Mouse (Mus musculus) MEL (cell line): ENCODE measurements around the gene Cbl. TPM values are rescaled to one million over a fixed set of nuclear protein-coding genes. Genes with fewer than 3 reads are reported as not detected.

Experiments used
- DNase-seq: peaks from one replicate; pipeline ENCODE4 v3.0.0; 2011; ENCODE audit warnings: low read depth, low spot score
- H3K27ac ChIP-seq: 2 replicates; pipeline ENCODE4 v1.5.1; 2012; ENCODE audit warnings: low read depth, mild to moderate bottlenecking, control low read depth, low read length, moderate library complexity; ENCODE audit not compliant: control insufficient read depth
- H3K27me3 ChIP-seq, 2 experiments: fragments of 150-350 bp in 1 of 2; sonication (generic) in 1 of 2; 2 replicates each; pipeline ENCODE4 v1.6.1; 2012; ENCODE audit warnings: low read length in 2 of 2, mild to moderate bottlenecking in 2 of 2, improper control_type of control experiment in 1 of 2, moderate library complexity in 1 of 2; ENCODE audit not compliant: insufficient read depth in 2 of 2, control insufficient read depth in 1 of 2
- H3K36me3 ChIP-seq, 2 experiments: 2 replicates each; pipeline ENCODE4 v1.6.1; 2012 to 2014; ENCODE audit warnings: low read length in 2 of 2, improper control_type of control experiment in 1 of 2, inconsistent platforms in 1 of 2, mild to moderate bottlenecking in 1 of 2; ENCODE audit not compliant: insufficient read depth in 2 of 2, control insufficient read depth in 1 of 2
- H3K4me1 ChIP-seq, 2 experiments: fragments of 150-350 bp in 1 of 2; sonication (generic) in 1 of 2; 2 replicates each; pipeline ENCODE4 v1.6.1; 2012; ENCODE audit warnings: low read length in 2 of 2, improper control_type of control experiment in 1 of 2, mild to moderate bottlenecking in 1 of 2; ENCODE audit not compliant: insufficient read depth in 2 of 2, control insufficient read depth in 1 of 2
- H3K4me3 ChIP-seq, 2 experiments: fragments of 150-350 bp in 1 of 2; sonication (generic) in 1 of 2; 2 replicates each; pipeline ENCODE4 v1.5.1; 2012; ENCODE audit warnings: low read depth in 2 of 2, low read length in 2 of 2, mild to moderate bottlenecking in 2 of 2, moderate library complexity in 2 of 2, control low read depth in 1 of 2, improper control_type of control experiment in 1 of 2; ENCODE audit not compliant: control insufficient read depth in 1 of 2, insufficient read depth in 1 of 2
- H3K79me2 ChIP-seq: 2 replicates; pipeline ENCODE4 v1.6.1; 2012; ENCODE audit warnings: mild to moderate bottlenecking, low read length, moderate library complexity; ENCODE audit not compliant: control insufficient read depth, poor library complexity, insufficient read depth
- H3K9ac ChIP-seq: 2 replicates; pipeline ENCODE4 v1.6.1; 2012; ENCODE audit warnings: low read depth, mild to moderate bottlenecking, control low read depth, low read length, moderate library complexity; ENCODE audit not compliant: control insufficient read depth, poor library complexity, severe bottlenecking
- H3K9me3 ChIP-seq: fragments of 150-350 bp; sonication (generic); replicated peaks from 2 replicates; pipeline ENCODE4 v1.6.1; 2012; ENCODE audit warnings: mild to moderate bottlenecking, low read length, improper control_type of control experiment, moderate library complexity; ENCODE audit not compliant: insufficient read depth
- BHLHE40 ChIP-seq: IDR thresholded peaks from 2 replicates; pipeline ENCODE4 v1.6.1; 2012; ENCODE audit warnings: low read depth, mild to moderate bottlenecking, inconsistent platforms, low read length, improper control_type of control experiment, borderline replicate concordance
- CHD1 ChIP-seq: IDR thresholded peaks from 2 replicates; pipeline ENCODE4 v1.6.1; 2012; ENCODE audit warnings: low read depth, mild to moderate bottlenecking, inconsistent platforms, low read length, improper control_type of control experiment
- CHD2 ChIP-seq: IDR thresholded peaks from 2 replicates; pipeline ENCODE4 v1.6.1; 2011; ENCODE audit warnings: low read length, improper control_type of control experiment
- CTCF ChIP-seq, 3 experiments: IDR thresholded peaks in 2 of 3; conservative IDR thresholded peaks in 1 of 3; 2 replicates each; pipeline ENCODE4 v1.5.1; 2011 to 2012; ENCODE audit warnings: low read length in 3 of 3, low read depth in 2 of 3, mild to moderate bottlenecking in 2 of 3, improper control_type of control experiment in 1 of 3, inconsistent platforms in 1 of 3, mixed read lengths in 1 of 3, moderate library complexity in 1 of 3; ENCODE audit not compliant: control insufficient read depth in 1 of 3, insufficient read depth in 1 of 3, poor library complexity in 1 of 3, severe bottlenecking in 1 of 3
- E2F4 ChIP-seq: IDR thresholded peaks from 2 replicates; pipeline ENCODE4 v1.6.1; 2011; ENCODE audit warnings: low read depth, low read length, improper control_type of control experiment, borderline replicate concordance
- ELF1 ChIP-seq: IDR thresholded peaks from 2 replicates; pipeline ENCODE4 v1.6.1; 2014; ENCODE audit warnings: low read depth, mild to moderate bottlenecking, inconsistent platforms, low read length, improper control_type of control experiment, moderate library complexity
- EP300 ChIP-seq, 2 experiments: IDR thresholded peaks; 2 replicates each; pipeline ENCODE4 v1.6.1; 2011; ENCODE audit warnings: improper control_type of control experiment in 2 of 2, low read length in 2 of 2, low read depth in 1 of 2, mild to moderate bottlenecking in 1 of 2
- ETS1 ChIP-seq: IDR thresholded peaks from 2 replicates; pipeline ENCODE4 v1.6.1; 2012; ENCODE audit warnings: low read depth, mild to moderate bottlenecking, inconsistent platforms, low read length, improper control_type of control experiment, moderate library complexity
- GABPA ChIP-seq: IDR thresholded peaks from 2 replicates; pipeline ENCODE4 v1.6.1; 2012; ENCODE audit warnings: low read depth, mild to moderate bottlenecking, inconsistent platforms, low read length, improper control_type of control experiment, moderate library complexity
- GATA1 ChIP-seq: IDR thresholded peaks from 2 replicates; pipeline ENCODE4 v1.6.1; 2011; ENCODE audit warnings: low read depth, low read length, improper control_type of control experiment
- JUND ChIP-seq: IDR thresholded peaks from 2 replicates; pipeline ENCODE4 v1.6.1; 2011; ENCODE audit warnings: low read depth, mild to moderate bottlenecking, improper control_type of control experiment, low read length
- MAFK ChIP-seq: IDR thresholded peaks from 2 replicates; pipeline ENCODE4 v1.6.1; 2011; ENCODE audit warnings: low read depth, mild to moderate bottlenecking, low read length, improper control_type of control experiment, borderline replicate concordance
- MAX ChIP-seq: IDR thresholded peaks from 2 replicates; pipeline ENCODE4 v1.6.1; 2011; ENCODE audit warnings: low read length, improper control_type of control experiment
- MAZ ChIP-seq: IDR thresholded peaks from 2 replicates; pipeline ENCODE4 v1.6.1; 2012; ENCODE audit warnings: low read depth, mild to moderate bottlenecking, inconsistent platforms, low read length, improper control_type of control experiment
- MEF2A ChIP-seq: IDR thresholded peaks from 2 replicates; pipeline ENCODE4 v1.6.1; 2014; ENCODE audit warnings: low read depth, mild to moderate bottlenecking, inconsistent platforms, low read length, improper control_type of control experiment; ENCODE audit not compliant: poor library complexity, insufficient replicate concordance, severe bottlenecking; ENCODE audit errors: extremely low read depth
- MXI1 ChIP-seq: IDR thresholded peaks from 2 replicates; pipeline ENCODE4 v1.6.1; 2011; ENCODE audit warnings: mild to moderate bottlenecking, low read depth, low read length, improper control_type of control experiment
- MYB ChIP-seq: IDR thresholded peaks from 2 replicates; pipeline ENCODE4 v1.6.1; 2011; ENCODE audit warnings: mild to moderate bottlenecking, low read depth, low read length, improper control_type of control experiment
- MYC ChIP-seq: IDR thresholded peaks from 2 replicates; pipeline ENCODE4 v1.6.1; 2011; ENCODE audit warnings: low read depth, mild to moderate bottlenecking, low read length, improper control_type of control experiment, moderate library complexity
- NRF1 ChIP-seq: IDR thresholded peaks from 2 replicates; pipeline ENCODE4 v1.6.1; 2014; ENCODE audit warnings: low read depth, mild to moderate bottlenecking, inconsistent platforms, low read length, improper control_type of control experiment, moderate library complexity; ENCODE audit not compliant: poor library complexity, insufficient read depth, severe bottlenecking
- POLR2A ChIP-seq, 2 experiments: IDR thresholded peaks; 2 replicates each; pipeline ENCODE4 v1.6.1; 2011 to 2012; ENCODE audit warnings: low read length in 2 of 2, mild to moderate bottlenecking in 2 of 2, control low read depth in 1 of 2, improper control_type of control experiment in 1 of 2, low read depth in 1 of 2, moderate library complexity in 1 of 2; ENCODE audit not compliant: control insufficient read depth in 1 of 2, insufficient read depth in 1 of 2, poor library complexity in 1 of 2
- POLR2AphosphoS5 ChIP-seq: IDR thresholded peaks from 2 replicates; pipeline ENCODE4 v1.6.1; 2012; ENCODE audit warnings: low read depth, borderline replicate concordance, mild to moderate bottlenecking, inconsistent platforms, low read length, moderate library complexity, mixed read lengths
- RAD21 ChIP-seq: IDR thresholded peaks from 2 replicates; pipeline ENCODE4 v1.6.1; 2011; ENCODE audit warnings: mild to moderate bottlenecking, low read depth, low read length, improper control_type of control experiment
- RCOR1 ChIP-seq: IDR thresholded peaks from 2 replicates; pipeline ENCODE4 v1.6.1; 2012; ENCODE audit warnings: low read depth, mild to moderate bottlenecking, inconsistent platforms, low read length, improper control_type of control experiment
- SIN3A ChIP-seq: IDR thresholded peaks from 2 replicates; pipeline ENCODE4 v1.6.1; 2012; ENCODE audit warnings: low read length, improper control_type of control experiment, inconsistent platforms
- SMC3 ChIP-seq: IDR thresholded peaks from 2 replicates; pipeline ENCODE4 v1.6.1; 2011; ENCODE audit warnings: low read depth, low read length, improper control_type of control experiment
- TAL1 ChIP-seq: IDR thresholded peaks from 2 replicates; pipeline ENCODE4 v1.6.1; 2012; ENCODE audit warnings: mild to moderate bottlenecking, inconsistent platforms, low read length, moderate library complexity, mixed read lengths
- TBP ChIP-seq: IDR thresholded peaks from 2 replicates; pipeline ENCODE4 v1.8.0; 2011; ENCODE audit warnings: low read depth, low read length, improper control_type of control experiment
- TCF12 ChIP-seq: IDR thresholded peaks from 2 replicates; pipeline ENCODE4 v1.6.1; 2014; ENCODE audit warnings: low read depth, mild to moderate bottlenecking, inconsistent platforms, low read length, improper control_type of control experiment, moderate library complexity
- UBTF ChIP-seq: IDR thresholded peaks from 2 replicates; pipeline ENCODE4 v1.6.1; 2012; ENCODE audit warnings: low read depth, mild to moderate bottlenecking, inconsistent platforms, low read length, improper control_type of control experiment, moderate library complexity, borderline replicate concordance; ENCODE audit not compliant: insufficient read depth
- USF2 ChIP-seq, 2 experiments: IDR thresholded peaks; 2 replicates each; pipeline ENCODE4 v1.6.1; 2011 to 2012; ENCODE audit warnings: improper control_type of control experiment in 2 of 2, low read length in 2 of 2, borderline replicate concordance in 1 of 2, inconsistent platforms in 1 of 2, low read depth in 1 of 2, mild to moderate bottlenecking in 1 of 2; ENCODE audit not compliant: insufficient read depth in 1 of 2
- ZC3H11A ChIP-seq: IDR thresholded peaks from 2 replicates; pipeline ENCODE4 v1.6.1; 2012; ENCODE audit warnings: low read depth, mild to moderate bottlenecking, inconsistent platforms, low read length, improper control_type of control experiment
- ZKSCAN1 ChIP-seq: IDR thresholded peaks from 2 replicates; pipeline ENCODE4 v1.6.1; 2012; ENCODE audit warnings: low read depth, mild to moderate bottlenecking, inconsistent platforms, low read length, improper control_type of control experiment, moderate library complexity
- ZMIZ1 ChIP-seq: IDR thresholded peaks from 2 replicates; pipeline ENCODE4 v1.6.1; 2012; ENCODE audit warnings: low read depth, mild to moderate bottlenecking, inconsistent platforms, low read length, improper control_type of control experiment, moderate library complexity
- ZNF384 ChIP-seq: IDR thresholded peaks from 2 replicates; pipeline ENCODE4 v1.6.1; 2012; ENCODE audit warnings: low read depth, mild to moderate bottlenecking, inconsistent platforms, low read length, improper control_type of control experiment
- polyA plus RNA-seq, 2 experiments: library from polyadenylated mRNA; stranded (reverse) in 1 of 2; unstranded in 1 of 2; fragments of >175 nt in 1 of 2; fragments of >200 nt in 1 of 2; gene quantifications; 2 replicates each; pipeline versions ENCODE4 v1.2.1 to v1.2.4; 2012; ENCODE audit warnings: low replicate concordance in 2 of 2, low read depth in 1 of 2; ENCODE audit not compliant: insufficient read length in 2 of 2, insufficient read depth in 1 of 2, missing spikeins in 1 of 2
- total RNA-seq: library from RNA; depleted of rRNA; stranded (reverse); fragments of 300-350 nt; gene quantifications from 2 replicates; pipeline ENCODE4 v1.2.3, GENCODE M21; 2012

Gene Cbl
- total and polyA plus RNA-seq, 3 experiments: 9.1 to 41.1 (median 36.8) TPM

DNA sequence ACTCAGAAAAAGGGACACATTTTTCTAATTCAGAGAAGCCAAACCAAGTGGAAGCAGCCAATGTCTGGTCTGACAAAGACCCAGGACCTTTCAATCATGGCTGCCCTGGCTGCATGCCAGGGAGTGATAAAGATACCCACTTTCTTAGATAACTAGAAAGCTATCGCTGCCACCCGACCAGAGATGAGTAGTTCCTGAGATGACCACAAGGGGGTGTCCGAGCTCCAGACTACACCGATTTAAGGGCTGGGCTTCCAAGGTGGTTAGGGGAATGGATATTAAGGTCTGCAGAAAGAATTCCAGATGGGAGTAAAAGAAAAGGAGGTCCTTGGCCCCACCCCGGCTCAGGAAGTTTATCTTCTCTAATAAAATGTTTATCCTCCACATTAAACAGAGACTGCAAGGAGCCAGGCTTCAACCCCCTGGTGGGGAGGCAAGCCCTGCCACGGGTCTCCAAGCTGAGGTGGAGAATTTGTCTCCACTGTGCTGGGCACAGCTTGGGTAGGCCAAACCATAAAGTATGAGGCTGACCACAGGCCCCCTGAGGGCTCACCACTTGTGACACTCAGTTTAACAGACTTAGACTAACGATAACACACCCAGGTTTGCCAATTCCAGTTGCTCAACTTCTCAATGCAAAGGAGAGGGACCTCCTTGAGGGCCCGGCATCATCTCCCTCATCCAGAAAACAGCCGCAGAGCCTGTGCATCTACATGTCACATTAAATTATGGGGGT is 124.3 kb downstream of the Cbl start:
- Histone ChIP-seq H3K4me3 (peak overlapping the region in 1 of 2 experiments; percentile 23; a peak in 1 of 4 replicates), H3K79me2 (peaks cover 49% of the 10 kb centered on the region), H3K27ac (no peak overlapping the region), H3K9me3 (no peaks in the 10 kb centered on the region), H3K27me3 (no peaks in the 10 kb centered on the region), H3K9ac (0 out of 2 replicates have a peak overlapping the region, but pooled peaks have one; percentile 26), H3K4me1 (peaks cover 0 to 21% of the 10 kb centered on the region in 2 experiments; a peak in 3 of 4 replicates), H3K36me3 (peaks cover 0 to 14% of the 10 kb centered on the region in 2 experiments; a peak in 3 of 4 replicates)
- TF ChIP-seq POLR2A (IDR thresholded peaks at IDR 0.05; ENCODE audit: control insufficient read depth in 1 of 2, insufficient read depth in 1 of 2, low read depth in 1 of 2, low read length in 2 of 2, poor library complexity in 1 of 2): no peak
- no peak for TF ChIP-seq MYB
- TF ChIP-seq GABPA: no peak
- TF ChIP-seq ELF1: no peak
- TF ChIP-seq CHD1: no peak
- no peak for TF ChIP-seq E2F4
- TF ChIP-seq MAZ: no peak
- TF ChIP-seq SIN3A: no peak
- no peak for TF ChIP-seq POLR2AphosphoS5
- no peak for TF ChIP-seq EP300 (IDR thresholded peaks at IDR 0.05; ENCODE audit: low read depth in 1 of 2, low read length in 2 of 2)
- no peak for TF ChIP-seq MEF2A
- peak; percentile 41 for TF ChIP-seq SMC3
- no peak for TF ChIP-seq CHD2
- peak; percentile 68 for TF ChIP-seq GATA1
- TF ChIP-seq ETS1: 0 out of 2 replicates have a peak, but pooled peaks have one; percentile 12
- TF ChIP-seq JUND: no peak
- no peak for TF ChIP-seq MXI1
- TF ChIP-seq TBP: no peak
- peak; percentile 49 for TF ChIP-seq RAD21
- TF ChIP-seq ZKSCAN1: no peak
- TF ChIP-seq MYC: no peak
- no peak for TF ChIP-seq ZMIZ1
- no peak for TF ChIP-seq MAFK
- no peak for TF ChIP-seq TCF12
- no peak for TF ChIP-seq UBTF
- no peak for TF ChIP-seq NRF1
- no peak for TF ChIP-seq USF2 (IDR thresholded peaks at IDR 0.05; ENCODE audit: borderline replicate concordance in 1 of 2, insufficient read depth in 1 of 2, low read depth in 1 of 2, low read length in 2 of 2)
- peak; percentile 71 to 77 (median 71) for TF ChIP-seq CTCF (IDR thresholded peaks at IDR 0.05 in 2 of 3, conservative IDR thresholded peaks at IDR 0.05 in 1 of 3; ENCODE audit: control insufficient read depth in 1 of 3, insufficient read depth in 1 of 3, low read depth in 2 of 3, low read length in 3 of 3, poor library complexity in 1 of 3, severe bottlenecking in 1 of 3)
- TF ChIP-seq ZNF384: no peak
- no peak for TF ChIP-seq BHLHE40
- peak; percentile 43; the same call in 1 of the 2 replicates for TF ChIP-seq RCOR1
- no peak for TF ChIP-seq ZC3H11A
- TF ChIP-seq MAX: no peak
- no peak for TF ChIP-seq TAL1
- peak; percentile 79 for DNase-seq
